24 mouse cellular contexts compared by ENCODE assay signal in genomic region chr15:79733640-79734039, GRCm38 (mm10). TPM values are rescaled to one million over a fixed set of nuclear protein-coding genes. Genes with fewer than 3 reads are reported as not detected.
A peak's percentile ranks its signal among the peaks of the same experiment; 100 is the strongest.
DNase-seq lines count a peak whose midpoint lies in the region; ATAC-seq lines count a peak whose summit lies in the region.
"Had no signal": no experiment of that assay in that cellular context is flagged by ENCODE, and none has a peak within 500 bp of the region (broad histone marks: within the 10 kb centered on the region; RNA-seq: fewer than 3 reads in every experiment).

No protein-coding gene starts in this region.

- no peak for ATAC-seq in heart, embryonic 16.5 days (replicated peaks; ENCODE audit: extremely low read depth, insufficient read depth, low FRiP score)
- ATAC-seq in megakaryocyte, adult 5-6 weeks (ENCODE audit: poor library complexity, severe bottlenecking) = peak; percentile 86
- ATAC-seq: forebrain, postnatal 0 days had no signal

- H3K27ac ChIP-seq in heart, embryonic 16.5 days (ENCODE audit: low read length) = peak overlapping the region; percentile 99
- H3K27ac ChIP-seq: forebrain, embryonic 10.5 days; hindbrain, embryonic 13.5 days; kidney, embryonic 15.5 days; lung, embryonic 15.5 days; midbrain, embryonic 10.5 days; neural tube, embryonic 15.5 days had no signal

- intact Hi-C loops in heart, postnatal 10 days (cut with DNase I) = no loop called here

- H3K9ac ChIP-seq in heart, embryonic 16.5 days (ENCODE audit: low read length) = no peak overlapping the region
- H3K9ac ChIP-seq: forebrain, postnatal 0 days; kidney, embryonic 15.5 days; limb, embryonic 15.5 days; lung, embryonic 15.5 days; neural tube, embryonic 15.5 days had no signal

- H3K4me3 ChIP-seq in heart, embryonic 16.5 days (ENCODE audit: low read length) = no peak overlapping the region
- H3K4me3 ChIP-seq: forebrain, embryonic 10.5 days; hindbrain, embryonic 13.5 days; kidney, embryonic 15.5 days; limb, embryonic 15.5 days; lung, embryonic 15.5 days; midbrain, embryonic 10.5 days; neural tube, embryonic 15.5 days had no signal

- H3K9me3 ChIP-seq in heart, embryonic 16.5 days (replicated peaks; ENCODE audit: control insufficient read depth, low read length) = no peaks in the 10 kb centered on the region
- H3K9me3 ChIP-seq: forebrain, embryonic 10.5 days; hindbrain, embryonic 13.5 days; kidney, embryonic 15.5 days; limb, embryonic 15.5 days; lung, embryonic 15.5 days; midbrain, embryonic 10.5 days; neural tube, embryonic 15.5 days had no signal

- no peaks in the 10 kb centered on the region for H3K27me3 ChIP-seq in heart, embryonic 16.5 days (ENCODE audit: control insufficient read depth, insufficient read depth, low read length)
- H3K27me3 ChIP-seq: hindbrain, embryonic 13.5 days; kidney, embryonic 15.5 days; limb, embryonic 15.5 days; lung, embryonic 15.5 days; neural tube, embryonic 15.5 days had no signal

- no peak overlapping the region for H3K4me2 ChIP-seq in heart, embryonic 16.5 days (ENCODE audit: low read depth, low read length)
- H3K4me2 ChIP-seq: hindbrain, embryonic 13.5 days; kidney, embryonic 15.5 days; limb, embryonic 15.5 days; lung, embryonic 15.5 days; neural tube, embryonic 15.5 days had no signal

- peak; percentile 50 for DNase-seq in adrenal gland, postnatal 14 days
- DNase-seq in adrenal gland, adult 8-10 months = no peak
- DNase-seq in heart, postnatal 10 days = no peak
- peak; percentile 76 for DNase-seq in 416B (ENCODE audit: low read depth)
- no peak for DNase-seq in kidney, postnatal 36 days
- DNase-seq in thymus, postnatal 36 days = no peak
- DNase-seq: cerebellum, adult 11-12 months; cerebellum, postnatal 14 days; forebrain, postnatal 0 days; kidney, adult 11 months; kidney, postnatal 4 days; layer of hippocampus, adult 9-11 months; left cerebral cortex, postnatal 4 days; lung, postnatal 4 days; thymus, adult 2 months had no signal

- WGBS in heart, embryonic 16.5 days = 74% methylated on average over 4 of the region's 4 CpGs

- peaks cover 71% of the 10 kb centered on the region for H3K36me3 ChIP-seq in heart, embryonic 16.5 days (ENCODE audit: control insufficient read depth, insufficient read depth)

- H3K4me1 ChIP-seq in heart, embryonic 16.5 days (ENCODE audit: control insufficient read depth, insufficient read depth, low read length) = peaks cover 21% of the 10 kb centered on the region
- H3K4me1 ChIP-seq: lung, embryonic 15.5 days; midbrain, embryonic 10.5 days; neural tube, embryonic 15.5 days had no signal

RNA-seq across cellular contexts. Expression of gene Sun2, which starts 8.7 kb away (rescaled TPM):
- 61.1 and 78.0 TPM in 2 replicates for total RNA-seq in adrenal gland, postnatal 14 days (2021)
- 10 to 100 TPM; 48.3 to 71.4 (median 53.9) TPM for total RNA-seq in adrenal gland, adult 8-10 months (2022)
- 6.2 and 7.9 TPM in 2 replicates for polyA plus RNA-seq in heart, embryonic 16.5 days (2015; fragmentation: Nextera tagmentation; extraction: Ambion mirVana)
- total RNA-seq in heart, postnatal 10 days (2021) = 10 to 100 TPM; 69.7 to 71.8 TPM
- total RNA-seq in megakaryocyte, adult 5-6 weeks (2015) = 53.6 and 54.4 TPM in 2 replicates
- total RNA-seq in megakaryocyte, adult 5-6 weeks (2017) = 129 and 161 TPM in 2 replicates

RNA-seq across cellular contexts. Expression of gene Gtpbp1, which starts 43.0 kb away (rescaled TPM):
- 26.1 and 35.8 TPM in 2 replicates for total RNA-seq in adrenal gland, postnatal 14 days (2021)
- 10 to 100 TPM; 27.2 to 43.1 (median 32.1) TPM for total RNA-seq in adrenal gland, adult 8-10 months (2022)
- 29.4 and 30.3 TPM in 2 replicates for polyA plus RNA-seq in heart, embryonic 16.5 days (2015; fragmentation: Nextera tagmentation; extraction: Ambion mirVana)
- total RNA-seq in heart, postnatal 10 days (2021) = 10 to 100 TPM; 36.1 to 37.8 TPM
- 31.2 and 31.9 TPM in 2 replicates for total RNA-seq in megakaryocyte, adult 5-6 weeks (2015)
- total RNA-seq in megakaryocyte, adult 5-6 weeks (2017) = 36.8 and 56.8 TPM in 2 replicates

RNA-seq across cellular contexts. Expression of gene Dnal4, which starts 44.0 kb away (rescaled TPM):
- 16.6 and 20.1 TPM in 2 replicates for total RNA-seq in adrenal gland, postnatal 14 days (2021)
- 10 to 100 TPM; 22.0 to 27.1 (median 23.5) TPM for total RNA-seq in adrenal gland, adult 8-10 months (2022)
- polyA plus RNA-seq in heart, embryonic 16.5 days (2015; fragmentation: Nextera tagmentation; extraction: Ambion mirVana) = 43.5 and 45.3 TPM in 2 replicates
- 10 to 100 TPM; 20.2 to 22.9 TPM for total RNA-seq in heart, postnatal 10 days (2021)
- total RNA-seq in megakaryocyte, adult 5-6 weeks (2015) = 13.9 and 14.1 TPM in 2 replicates
- total RNA-seq in megakaryocyte, adult 5-6 weeks (2017) = 9.6 and 12.3 TPM in 2 replicates

RNA-seq across cellular contexts. Expression of gene Josd1, which starts 45.9 kb away (rescaled TPM):
- 38.0 and 43.9 TPM in 2 replicates for total RNA-seq in adrenal gland, postnatal 14 days (2021)
- 10 to 100 TPM; 22.8 to 30.3 (median 25.0) TPM for total RNA-seq in adrenal gland, adult 8-10 months (2022)
- 22.3 and 23.2 TPM in 2 replicates for polyA plus RNA-seq in heart, embryonic 16.5 days (2015; fragmentation: Nextera tagmentation; extraction: Ambion mirVana)
- 10 to 100 TPM; 29.3 to 30.1 TPM for total RNA-seq in heart, postnatal 10 days (2021)
- total RNA-seq in megakaryocyte, adult 5-6 weeks (2015) = 6.7 and 8.0 TPM in 2 replicates
- total RNA-seq in megakaryocyte, adult 5-6 weeks (2017) = 10.7 and 13.0 TPM in 2 replicates

Comparison
In these comparisons a context has a peak if more than half of its experiments do, and no peak if none do; other contexts are left out.
1. DNase-seq: peak in adrenal gland, postnatal 14 days (single experiment) and 416B (single experiment); none in adrenal gland, adult 8-10 months (single experiment), heart, postnatal 10 days (0 of 2), kidney, postnatal 36 days (0 of 2) and thymus, postnatal 36 days (0 of 2).